In genomic region chr5:76651151-76651725, GRCm38 (mm10) we compare ENCODE assay signal across 13 mouse cellular contexts. TPM values are rescaled to one million over a fixed set of nuclear protein-coding genes. Genes with fewer than 3 reads are reported as not detected.
DNase-seq lines count a peak whose midpoint lies in the region; ATAC-seq lines count a peak whose summit lies in the region.
"Had no signal": no experiment of that assay in that cellular context is flagged by ENCODE, and none has a peak within 500 bp of the region (broad histone marks: within the 10 kb centered on the region; RNA-seq: fewer than 3 reads in every experiment).

No protein-coding gene starts in this region.

- peak; percentile 4 to 21 for DNase-seq in kidney, postnatal 36 days
- DNase-seq in kidney, postnatal 25 days = no peak
- DNase-seq in retina, postnatal 1 day = peak; percentile 44
- no peak for DNase-seq in cerebellum, postnatal 4 days (ENCODE audit: low spot score in 2 of 2)
- DNase-seq in lung, adult 18-20 months = no peak
- DNase-seq: adrenal gland, postnatal 36 days; cerebellum, adult 11-12 months; thymus, postnatal 25 days had no signal

- 57% methylated on average over 5 of the region's 5 CpGs for WGBS in forebrain, embryonic 16.5 days
- WGBS in intestine, embryonic 16.5 days = 57% methylated on average over 5 of the region's 5 CpGs

- H3K4me3 ChIP-seq in forebrain, embryonic 16.5 days (replicated peaks; ENCODE audit: low read length) = no peak overlapping the region
- H3K4me3 ChIP-seq in intestine, embryonic 16.5 days (ENCODE audit: low read length) = no peak overlapping the region
- H3K4me3 ChIP-seq: embryonic facial prominence, embryonic 12.5 days; heart, embryonic 13.5 days; lung, embryonic 15.5 days had no signal

- peak; percentile 37 for ATAC-seq in forebrain, embryonic 16.5 days
- peak; percentile 86 for ATAC-seq in intestine, embryonic 16.5 days

- no peaks in the 10 kb centered on the region for H3K27me3 ChIP-seq in forebrain, embryonic 16.5 days (replicated peaks; ENCODE audit: control insufficient read depth, insufficient read depth, low read length)
- H3K27me3 ChIP-seq in intestine, embryonic 16.5 days (replicated peaks; ENCODE audit: control insufficient read depth, insufficient read depth, low read length) = no peaks in the 10 kb centered on the region
- H3K27me3 ChIP-seq: embryonic facial prominence, embryonic 12.5 days; lung, embryonic 15.5 days had no signal

- H3K4me2 ChIP-seq in forebrain, embryonic 16.5 days (ENCODE audit: low read length) = no peak overlapping the region
- H3K4me2 ChIP-seq in intestine, embryonic 16.5 days (ENCODE audit: low read depth, low read length) = no peak overlapping the region
- H3K4me2 ChIP-seq: embryonic facial prominence, embryonic 12.5 days; heart, embryonic 13.5 days; lung, embryonic 15.5 days had no signal

- no peaks in the 10 kb centered on the region for H3K9me3 ChIP-seq in forebrain, embryonic 16.5 days (ENCODE audit: control insufficient read depth, low read length)
- no peaks in the 10 kb centered on the region for H3K9me3 ChIP-seq in intestine, embryonic 16.5 days (ENCODE audit: control insufficient read depth, low read length)
- H3K9me3 ChIP-seq: embryonic facial prominence, embryonic 12.5 days; heart, embryonic 13.5 days; lung, embryonic 15.5 days had no signal

- no peaks in the 10 kb centered on the region for H3K4me1 ChIP-seq in forebrain, embryonic 16.5 days (replicated peaks; ENCODE audit: control insufficient read depth, insufficient read depth, low read length)
- 0 out of 2 replicates have a peak, but pooled peaks cover 3% of the 10 kb centered on the region for H3K4me1 ChIP-seq in intestine, embryonic 16.5 days (ENCODE audit: control insufficient read depth, insufficient read depth, low read length)
- H3K4me1 ChIP-seq: embryonic facial prominence, embryonic 12.5 days; heart, embryonic 13.5 days; lung, embryonic 15.5 days had no signal

- H3K9ac ChIP-seq in forebrain, embryonic 16.5 days (replicated peaks; ENCODE audit: low read depth, low read length) = no peak overlapping the region
- H3K9ac ChIP-seq in intestine, embryonic 16.5 days (ENCODE audit: low read depth, low read length) = no peak overlapping the region
- H3K9ac ChIP-seq: embryonic facial prominence, embryonic 12.5 days; heart, embryonic 13.5 days; lung, embryonic 15.5 days had no signal

- H3K27ac ChIP-seq in forebrain, embryonic 16.5 days (ENCODE audit: low read length) = no peak overlapping the region
- peak overlapping the region; percentile 44; the same call in 1 of the 2 replicates for H3K27ac ChIP-seq in intestine, embryonic 16.5 days (ENCODE audit: low read length)
- H3K27ac ChIP-seq: embryonic facial prominence, embryonic 12.5 days; heart, embryonic 13.5 days; lung, embryonic 15.5 days had no signal

- H3K36me3 ChIP-seq in forebrain, embryonic 16.5 days (ENCODE audit: control insufficient read depth, insufficient read depth) = no peaks in the 10 kb centered on the region
- no peaks in the 10 kb centered on the region for H3K36me3 ChIP-seq in intestine, embryonic 16.5 days (ENCODE audit: control insufficient read depth, insufficient read depth, low read length)
- H3K36me3 ChIP-seq: embryonic facial prominence, embryonic 12.5 days; lung, embryonic 15.5 days had no signal

RNA-seq across cellular contexts. Expression of gene C530008M17Rik, which starts 5.1 kb away (rescaled TPM):
- 74.6 and 77.0 TPM in 2 replicates for polyA plus RNA-seq in forebrain, embryonic 16.5 days (2015; fragmentation: Nextera tagmentation; extraction: Ambion mirVana)
- polyA plus RNA-seq in intestine, embryonic 16.5 days (2015; fragmentation: Nextera tagmentation; extraction: Ambion mirVana) = 10.6 and 11.1 TPM in 2 replicates

Comparison
In these comparisons a context has a peak if more than half of its experiments do, and no peak if none do; other contexts are left out.
1. DNase-seq: peak in kidney, postnatal 36 days (2 of 2) and retina, postnatal 1 day (single experiment); none in kidney, postnatal 25 days (0 of 2), cerebellum, postnatal 4 days (0 of 2) and lung, adult 18-20 months (0 of 2).